Mouse (Mus musculus): Measurements from ENCODE around the gene Tmem117. TPM values are rescaled to one million over a fixed set of nuclear protein-coding genes. Genes with fewer than 3 reads are reported as not detected.

Tmem117 gene
- polyA plus RNA-seq, 2 experiments from 2014 or later: not detected

DNA sequence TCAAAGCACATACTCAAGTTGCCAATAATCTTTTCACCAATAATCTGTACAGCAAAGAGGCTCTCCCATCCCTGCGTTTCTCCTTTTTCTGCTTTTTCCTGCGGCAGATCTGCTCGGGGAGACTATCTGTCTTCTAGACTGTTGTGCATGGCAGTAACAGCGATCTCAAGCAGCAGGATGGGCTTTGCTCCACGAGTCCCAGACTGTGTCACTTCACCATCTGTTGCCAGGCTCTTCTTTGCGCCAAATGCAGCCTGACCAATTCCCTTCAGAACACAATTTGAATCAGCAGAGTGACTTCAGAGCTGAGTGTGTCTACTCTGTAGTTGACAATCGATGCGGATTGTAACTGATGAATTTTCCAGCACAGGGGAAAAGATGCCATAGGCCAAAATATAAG, 415.0 kb downstream of the Tmem117 start:
- no peak for ATAC-seq

DNA sequence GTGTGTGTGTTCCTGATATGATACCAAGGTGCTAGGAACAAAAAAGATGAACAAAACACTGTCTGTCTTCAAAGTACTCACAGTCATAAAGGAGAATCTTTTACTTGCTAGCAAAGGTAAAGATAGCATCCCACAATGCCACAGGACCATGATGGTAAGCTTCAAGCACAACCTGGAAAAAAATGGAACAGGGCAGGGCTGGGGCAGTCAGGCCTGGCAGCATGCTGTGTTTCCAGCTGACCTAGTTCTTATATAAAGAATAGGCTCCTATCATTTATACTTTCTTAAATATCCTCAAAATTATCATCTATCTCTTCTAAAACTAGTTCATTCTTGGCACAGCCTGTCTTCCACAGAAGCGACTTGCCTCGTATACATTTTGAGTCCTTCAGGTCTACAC, 418.5 kb downstream of the Tmem117 start:
- ATAC-seq: no peak

DNA sequence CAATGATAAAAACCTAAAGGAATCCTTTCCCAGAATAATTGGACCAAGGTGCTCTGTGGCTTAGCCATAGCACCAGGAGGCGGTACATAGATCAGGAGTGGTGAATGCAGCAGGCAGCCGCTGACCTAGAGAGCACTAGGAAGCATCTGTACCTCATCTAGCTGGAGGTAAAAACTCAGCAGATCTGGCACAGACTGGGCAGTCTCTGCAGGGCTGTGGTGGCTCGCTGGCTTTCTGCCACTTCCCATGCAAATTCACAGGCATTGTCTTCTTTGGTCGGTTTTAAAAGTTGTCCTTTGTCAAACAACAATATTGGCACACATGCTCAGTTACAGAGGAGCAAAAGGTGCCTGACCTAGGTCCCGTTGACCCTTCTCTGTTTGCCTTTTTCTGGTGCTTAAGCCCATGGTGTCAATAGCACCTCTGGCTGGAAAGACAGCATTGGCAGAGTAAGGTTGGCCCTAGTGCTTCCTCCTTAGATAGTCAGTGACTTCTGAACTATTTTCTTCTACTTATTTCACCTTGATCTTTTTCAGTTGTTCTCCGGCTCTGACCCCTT, 420.2 kb downstream of the Tmem117 start:
- ATAC-seq: no peak

DNA sequence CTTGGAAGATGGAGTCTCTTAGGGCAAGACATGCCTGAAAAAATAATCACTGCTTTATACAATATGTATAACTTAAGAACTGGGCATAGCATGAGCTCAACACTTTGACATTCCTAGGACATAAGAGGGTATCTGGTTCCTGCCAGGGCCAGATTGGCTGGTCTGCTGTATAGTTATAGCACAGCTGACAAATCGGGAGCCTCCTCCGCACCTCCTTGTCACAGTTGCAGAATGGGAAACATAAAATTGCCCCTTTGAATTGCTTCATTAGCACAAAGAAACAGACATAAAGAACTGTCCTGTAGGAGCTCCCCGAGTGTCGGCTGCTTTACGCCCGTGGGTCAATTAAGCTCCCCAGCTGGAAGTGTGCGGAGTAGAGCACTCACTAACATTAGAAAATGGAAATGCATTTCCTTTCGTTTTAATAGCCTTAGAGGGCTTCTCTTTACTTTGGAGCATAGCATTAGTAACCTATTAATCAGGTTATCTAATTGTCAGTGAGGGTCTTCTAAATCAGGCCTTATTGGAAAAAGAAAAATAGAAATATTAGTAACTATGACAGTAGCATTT, 426.1 kb downstream of the Tmem117 start:
- ATAC-seq: no peak

DNA sequence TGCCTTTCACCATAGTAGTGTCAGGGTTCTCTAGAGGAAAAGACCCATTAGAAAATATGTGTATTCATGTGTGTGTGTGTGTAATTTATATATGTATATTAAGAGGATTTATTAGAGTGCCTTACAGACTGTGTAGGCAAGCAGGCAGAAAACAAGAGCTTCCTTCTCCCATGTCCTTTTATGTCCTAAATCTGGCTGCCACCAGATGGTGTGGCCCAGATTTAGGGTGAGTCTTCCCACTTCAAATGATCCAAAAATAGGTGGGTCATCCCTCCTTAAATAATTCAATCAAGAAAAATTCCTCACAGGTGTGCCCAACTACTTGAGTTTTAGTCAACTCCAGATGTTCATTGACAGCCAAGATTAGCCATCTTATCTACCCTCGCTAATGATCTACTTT, 439.0 kb downstream of the Tmem117 start:
- no peak for ATAC-seq

DNA sequence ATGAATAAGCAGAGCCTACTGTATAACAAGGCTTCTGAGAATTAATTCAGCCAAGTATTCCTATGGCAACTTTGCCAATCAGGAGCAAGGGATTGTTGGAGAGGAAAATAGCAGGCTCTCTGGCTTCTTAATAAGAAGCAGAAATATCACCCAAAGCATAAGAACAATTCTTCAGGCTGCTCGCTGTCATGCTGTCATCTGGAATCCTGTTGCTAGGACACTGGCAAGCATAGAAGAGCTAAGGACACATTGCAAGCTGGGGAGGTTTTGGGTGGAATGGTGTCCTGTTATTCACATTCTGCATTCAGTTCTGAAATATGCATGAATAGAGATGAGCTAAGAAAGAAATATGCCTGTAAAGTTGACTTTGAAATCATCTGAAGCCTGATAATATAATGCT, 439.8 kb downstream of the Tmem117 start:
- ATAC-seq: no peak

DNA sequence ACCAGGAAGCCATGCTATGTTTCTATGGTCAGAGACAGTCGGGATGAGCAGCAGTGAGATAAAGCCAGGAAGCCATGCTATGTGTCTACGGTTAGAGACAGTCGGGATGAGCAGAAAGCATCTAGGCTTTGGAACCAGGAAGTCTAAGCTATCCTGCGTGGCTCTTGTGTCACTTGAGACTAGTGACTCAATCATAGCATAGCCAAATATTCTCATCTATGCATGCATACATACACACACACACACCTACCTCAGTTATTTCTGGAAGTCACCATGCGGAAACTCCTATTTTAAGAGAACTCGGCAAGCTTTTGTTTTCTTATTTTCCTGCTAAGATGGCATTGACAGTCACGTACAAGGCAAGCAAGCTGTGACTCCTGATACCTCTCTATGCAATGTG, 441.8 kb downstream of the Tmem117 start:
- ATAC-seq: no peak

DNA sequence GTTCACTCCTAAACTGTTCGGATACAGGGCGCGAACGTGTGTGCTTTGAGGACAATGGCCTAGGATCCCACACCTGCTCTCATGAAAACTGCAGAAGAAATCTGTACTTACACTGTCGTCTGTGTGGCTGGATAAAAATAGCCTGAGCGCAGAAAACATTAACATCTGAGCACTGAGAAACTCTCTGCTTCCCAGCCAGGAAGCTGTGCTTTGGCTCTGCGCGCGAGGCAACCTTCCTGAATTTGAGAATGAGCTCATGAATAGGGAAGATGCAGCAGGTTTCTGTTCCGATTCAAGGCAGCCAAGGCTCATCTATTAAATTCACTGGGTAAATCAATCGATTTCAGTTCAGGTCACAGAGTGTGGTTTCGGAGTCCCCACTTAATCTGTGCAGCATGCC, 446.3 kb downstream of the Tmem117 start:
- ATAC-seq: no peak

DNA sequence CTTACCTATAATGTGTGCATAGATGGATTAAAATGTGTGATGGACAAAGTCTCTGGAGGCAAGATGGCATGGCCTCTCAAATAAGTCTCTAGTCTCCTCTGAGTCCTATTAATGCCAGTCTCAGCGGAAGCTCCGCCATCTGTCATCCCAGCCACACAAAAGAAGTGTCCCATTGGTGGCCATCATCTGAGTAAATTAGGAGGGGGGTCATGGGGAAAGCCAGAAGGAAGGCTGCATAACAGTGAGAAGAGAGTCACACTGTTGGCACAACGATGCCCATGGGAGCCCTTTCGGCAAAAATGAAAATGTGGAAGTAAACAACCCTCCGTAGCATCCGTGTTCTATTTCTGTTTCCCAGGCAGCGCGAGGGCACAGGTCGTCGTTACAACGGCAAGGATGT, 452.6 kb downstream of the Tmem117 start:
- no peak for ATAC-seq

DNA sequence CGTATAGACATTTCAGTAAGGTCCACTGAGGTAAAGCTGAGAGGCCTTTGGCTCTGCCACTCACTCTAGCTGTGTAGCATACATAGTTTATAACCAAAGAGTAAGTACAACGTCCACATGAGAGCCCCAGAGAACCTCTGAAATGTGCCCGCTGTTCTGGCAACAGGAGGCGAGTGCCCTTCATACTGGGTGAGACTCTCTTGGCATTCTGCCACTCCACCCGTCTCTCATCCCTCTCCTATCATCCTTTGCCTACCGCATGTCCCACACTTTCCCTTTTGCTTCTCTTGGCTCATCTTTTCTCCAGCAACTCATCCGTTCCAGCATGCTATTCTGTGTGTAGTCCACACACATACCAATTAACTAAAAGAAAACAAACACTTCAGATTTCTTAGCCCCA, 456.9 kb downstream of the Tmem117 start:
- ATAC-seq: no peak

DNA sequence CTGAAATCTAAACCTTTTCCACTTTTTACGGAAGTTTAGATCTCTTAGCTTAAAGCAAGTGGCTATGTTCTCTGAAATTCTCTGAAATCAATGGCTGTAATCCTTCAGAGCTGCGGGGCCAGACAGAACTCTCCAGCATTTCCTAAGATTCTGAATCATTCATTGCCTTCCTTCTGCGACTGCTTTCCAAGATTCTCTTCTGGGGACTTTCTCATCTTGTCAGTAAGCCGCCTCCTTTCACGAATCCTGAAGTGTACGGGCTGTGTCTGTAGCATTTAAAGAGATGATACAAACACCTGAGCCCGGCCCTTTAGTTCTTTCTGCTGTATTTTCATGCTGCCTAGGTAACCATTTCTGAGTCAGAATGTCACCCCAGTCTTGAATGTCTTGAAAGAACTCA, 471.1 kb downstream of the Tmem117 start:
- no peak for ATAC-seq

DNA sequence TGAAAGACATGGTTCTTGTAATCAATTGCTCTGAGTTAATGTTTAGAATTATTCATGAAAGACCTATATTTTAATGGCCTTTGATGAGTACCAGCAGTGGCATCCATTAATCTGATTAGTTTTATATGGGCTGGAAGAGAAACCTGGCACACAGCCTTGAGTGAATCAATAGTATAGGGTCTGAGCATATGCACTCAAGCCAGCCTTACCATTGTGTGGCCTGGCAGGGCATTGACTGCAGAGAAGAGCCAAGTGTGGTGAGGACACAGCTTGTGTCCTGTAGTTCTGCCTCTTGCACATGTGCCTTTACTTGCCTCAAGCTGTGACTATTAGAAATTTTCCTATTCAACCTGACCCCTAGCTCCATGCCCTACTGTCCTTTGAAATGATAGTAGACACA, 472.5 kb downstream of the Tmem117 start:
- no peak for ATAC-seq

DNA sequence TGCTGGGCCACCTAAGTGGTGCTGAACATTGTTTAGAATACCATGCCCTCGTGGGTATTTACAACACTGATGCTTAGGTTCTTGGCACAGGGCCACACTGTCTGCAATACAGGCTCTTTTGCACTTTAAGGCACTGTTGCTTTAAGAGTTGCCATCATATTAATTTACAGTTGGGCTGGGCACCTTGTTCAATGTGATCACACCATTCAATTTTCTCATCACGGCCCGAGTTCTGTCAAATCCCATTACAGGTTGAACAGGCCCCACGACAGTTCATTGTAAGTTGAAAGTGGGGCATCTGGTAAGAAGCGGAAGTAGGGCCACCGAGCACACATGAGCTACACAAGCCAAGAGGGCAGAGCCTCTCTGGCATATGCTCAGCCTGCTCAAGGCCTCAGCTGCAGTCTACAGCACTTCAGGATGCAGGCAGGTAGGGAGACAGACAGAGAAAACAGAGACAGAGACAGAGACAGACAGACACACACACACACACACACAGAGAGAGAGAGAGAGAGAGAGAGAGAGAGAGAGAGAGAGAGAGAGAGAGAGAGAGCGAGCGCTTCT, 478.3 kb downstream of the Tmem117 start:
- no peak for ATAC-seq

DNA sequence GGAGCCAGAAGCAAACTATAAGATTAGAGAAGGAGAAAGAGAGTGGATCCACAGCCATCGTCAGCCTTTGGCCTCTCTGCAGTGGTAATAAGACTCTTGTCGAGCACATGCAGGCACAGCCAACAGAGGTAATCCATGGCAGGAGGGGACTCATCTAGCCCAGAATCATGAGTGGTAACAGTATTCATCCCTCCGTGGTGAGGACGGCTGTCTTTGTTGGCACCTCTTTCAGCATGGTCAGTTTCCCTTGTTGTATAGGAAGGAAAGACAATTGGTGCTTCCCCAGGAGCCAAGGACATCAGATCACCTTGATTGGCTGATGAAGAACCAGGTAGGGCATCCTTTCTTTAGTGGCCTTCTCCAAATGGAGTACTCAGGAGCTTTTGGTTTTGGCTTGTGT, 479.6 kb downstream of the Tmem117 start:
- ATAC-seq: no peak

DNA sequence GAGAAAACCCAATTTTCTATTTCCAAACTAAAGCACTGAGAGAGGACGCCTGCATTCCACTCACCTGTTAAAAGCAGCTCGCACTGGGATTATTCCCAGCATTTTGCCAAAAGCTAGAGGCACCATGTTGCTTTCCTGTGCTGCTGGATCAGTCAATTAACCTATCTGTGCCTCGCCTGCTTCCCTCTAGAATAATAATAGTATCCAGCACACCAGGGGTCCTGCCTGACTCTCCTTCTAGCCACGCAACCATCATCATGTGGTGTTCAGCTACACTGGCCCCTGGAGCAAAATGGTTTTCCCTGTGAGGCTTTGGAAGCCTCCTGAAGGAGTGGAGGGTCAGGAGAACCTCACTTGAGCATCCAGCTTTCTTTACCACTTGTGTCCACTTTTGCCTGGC, 502.4 kb downstream of the Tmem117 start:
- no peak for ATAC-seq

DNA sequence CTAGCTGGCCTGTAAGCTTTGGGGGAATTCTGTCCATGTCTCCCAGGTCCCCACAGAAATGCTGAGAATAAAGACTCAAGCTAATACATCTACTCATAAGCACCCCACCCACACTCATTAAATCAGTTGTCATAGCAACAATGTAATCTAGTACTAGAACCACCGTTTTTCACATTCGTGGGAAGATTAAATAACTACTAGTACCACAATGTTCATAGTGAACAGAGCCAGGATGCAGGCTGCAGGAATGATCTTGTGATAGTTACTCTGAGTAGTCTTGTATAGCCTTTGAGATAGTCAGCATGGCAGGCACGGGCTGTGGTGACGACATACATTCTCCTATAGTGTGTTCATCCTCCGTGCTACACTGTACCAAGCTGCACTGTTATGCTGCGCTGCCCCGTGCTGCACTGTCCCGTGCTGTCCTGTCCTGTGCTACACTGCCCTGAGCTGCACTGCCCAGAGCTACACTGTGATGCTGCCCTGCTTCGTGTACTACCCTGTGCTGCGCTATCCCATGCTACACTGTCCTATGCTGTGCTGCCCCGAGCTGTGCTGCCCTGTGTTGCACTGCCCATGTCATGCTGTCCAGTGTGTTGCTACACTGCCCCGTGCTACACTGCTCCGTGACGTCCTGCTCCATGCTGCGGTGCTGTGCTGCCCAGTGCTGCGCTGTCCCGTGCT, 507.0 kb downstream of the Tmem117 start:
- no peak for ATAC-seq

DNA sequence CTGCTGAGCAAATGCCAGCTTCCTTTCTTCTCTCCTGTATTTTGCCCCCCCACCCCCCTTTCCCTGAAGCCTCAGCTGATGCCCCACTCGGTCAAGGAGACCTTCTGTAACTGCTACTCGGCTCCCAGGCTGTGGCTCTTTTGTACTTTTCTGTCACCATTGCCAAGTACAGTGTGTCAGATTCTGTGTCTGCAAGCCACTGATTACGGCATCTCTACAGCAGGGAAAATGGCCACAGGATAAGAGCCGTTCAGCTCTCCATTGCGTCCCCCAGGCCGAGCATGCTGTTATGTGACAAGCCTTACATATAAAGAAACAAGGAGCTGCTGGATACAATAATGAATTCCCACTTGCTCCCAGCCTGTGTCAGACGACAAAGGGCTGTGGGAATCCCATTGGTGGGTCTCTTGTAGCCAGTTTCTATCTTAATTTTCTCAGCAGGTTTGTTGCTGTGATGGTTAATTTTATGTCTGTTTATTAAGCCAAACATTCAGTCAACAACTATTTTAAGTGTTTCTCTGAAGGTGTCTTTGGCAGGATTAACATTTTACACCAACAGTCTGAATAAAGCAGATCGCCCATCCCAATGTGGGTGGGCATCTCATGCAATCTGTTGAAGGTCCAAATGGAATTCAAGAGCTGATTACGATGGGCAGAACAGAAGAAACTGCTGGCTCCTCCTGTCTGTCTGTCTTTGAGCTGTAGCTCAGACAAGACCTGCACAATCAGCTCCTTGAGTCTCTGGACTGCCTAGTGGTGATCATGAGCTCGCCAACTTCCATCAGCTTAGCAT, 508.2 kb downstream of the Tmem117 start:
- ATAC-seq: no peak

DNA sequence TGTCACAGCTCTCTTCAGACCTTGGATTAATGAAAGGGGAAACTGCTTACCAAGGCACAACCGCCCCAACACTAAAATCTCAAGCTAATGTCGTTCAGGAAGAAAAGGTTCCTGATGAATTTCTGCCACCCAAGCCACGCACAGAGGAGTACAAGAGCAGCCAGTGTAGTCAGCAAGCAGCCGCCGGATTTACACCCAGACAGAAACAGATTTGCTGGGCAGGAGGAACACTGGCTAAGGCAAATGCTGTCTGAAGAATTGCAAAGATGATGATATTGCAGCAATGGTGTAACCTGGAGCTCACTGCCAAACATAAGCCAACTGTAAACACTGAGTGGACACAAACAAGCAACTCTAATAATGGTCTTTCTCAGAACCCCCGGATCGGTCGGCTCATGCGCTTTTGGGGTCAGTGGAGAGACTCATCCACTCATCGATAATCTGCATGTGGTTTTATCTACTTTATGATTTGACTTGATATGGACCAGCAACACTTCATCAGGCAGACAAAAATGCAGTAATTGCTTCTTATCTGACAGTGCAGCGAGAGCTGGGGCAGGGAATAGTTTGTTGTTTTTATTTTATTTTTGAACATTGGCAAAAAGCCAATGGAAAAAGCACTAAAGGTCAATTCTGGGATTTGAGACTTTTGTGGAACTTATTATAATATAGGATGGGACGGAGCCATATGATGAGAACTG, 509.8 kb downstream of the Tmem117 start:
- ATAC-seq: no peak

DNA sequence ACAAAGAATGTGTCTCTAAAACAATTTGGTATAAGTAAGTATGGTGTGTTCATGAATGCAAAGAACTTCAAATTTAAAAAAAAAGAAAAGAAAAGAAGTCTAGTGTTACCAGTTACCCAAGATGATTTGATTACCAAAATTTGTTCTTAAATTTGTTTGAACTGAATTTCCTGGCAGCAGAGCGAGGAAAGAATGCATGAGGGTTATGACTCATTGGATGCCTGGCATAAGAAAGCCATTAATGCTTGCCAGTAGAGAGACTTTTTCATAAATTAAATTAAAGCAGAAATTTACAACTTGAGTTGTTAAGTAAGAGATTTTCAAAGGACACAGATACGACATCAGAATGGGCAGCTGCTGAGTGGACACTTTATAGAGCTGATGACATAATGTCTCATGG, 515.1 kb downstream of the Tmem117 start:
- no peak for ATAC-seq

DNA sequence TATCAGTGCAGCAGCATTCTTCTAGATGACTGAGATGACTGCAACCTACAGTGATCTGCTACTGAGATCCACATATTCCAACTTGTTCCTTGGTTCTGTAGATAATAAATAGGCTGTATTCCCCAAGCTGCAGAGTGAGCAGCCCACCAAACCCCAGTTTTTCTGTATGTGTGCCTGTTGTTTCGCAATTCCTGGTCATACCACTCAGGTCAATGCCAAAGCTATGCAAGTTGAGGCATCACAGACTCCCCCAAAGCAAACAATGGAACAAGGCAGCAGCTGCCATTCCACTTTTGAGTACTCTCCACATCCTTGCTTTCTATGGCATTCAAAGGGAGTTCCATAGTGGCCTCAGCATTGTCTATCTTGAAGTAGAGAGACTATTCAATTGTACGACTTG, 516.1 kb downstream of the Tmem117 start:
- no peak for ATAC-seq
